Mouse (Mus musculus) right cerebral cortex, adult 18-20 months (tissue): ENCODE measurements around the gene Grid2.

Source experiments
- DNase-seq: peaks from one replicate; pipeline ENCODE4 v3.0.0; 2022; ENCODE audit warnings: mixed read lengths

Grid2 gene

GRCm38 (mm10) chr6:64617417-64618135 is 1361.9 kb downstream of the Grid2 start:
- no peak for DNase-seq

- no peak for DNase-seq
These were observed 1367.7 kb downstream of the Grid2 start for GRCm38 (mm10) chr6:64623404-64623803.

DNA sequence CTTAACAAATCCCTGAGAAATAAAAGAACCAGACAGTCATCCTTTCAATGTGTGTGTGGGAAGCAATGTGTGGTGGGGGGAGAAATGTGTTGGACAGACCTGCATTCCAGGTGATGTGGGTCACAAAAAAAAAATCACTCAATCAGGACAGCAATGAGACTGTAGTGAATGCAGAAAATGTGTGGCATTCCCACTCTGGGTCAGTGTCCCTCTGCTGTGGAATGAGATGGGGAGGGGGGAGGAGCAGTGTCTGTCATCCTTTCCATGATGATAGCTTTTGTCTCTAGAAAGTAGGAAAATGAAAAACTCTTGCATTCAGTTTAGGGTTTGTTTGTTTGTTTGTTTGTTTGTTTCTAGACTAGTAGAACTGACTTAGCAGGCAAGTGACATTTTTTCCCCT is 1392.0 kb downstream of the Grid2 start:
- DNase-seq: no peak

DNA sequence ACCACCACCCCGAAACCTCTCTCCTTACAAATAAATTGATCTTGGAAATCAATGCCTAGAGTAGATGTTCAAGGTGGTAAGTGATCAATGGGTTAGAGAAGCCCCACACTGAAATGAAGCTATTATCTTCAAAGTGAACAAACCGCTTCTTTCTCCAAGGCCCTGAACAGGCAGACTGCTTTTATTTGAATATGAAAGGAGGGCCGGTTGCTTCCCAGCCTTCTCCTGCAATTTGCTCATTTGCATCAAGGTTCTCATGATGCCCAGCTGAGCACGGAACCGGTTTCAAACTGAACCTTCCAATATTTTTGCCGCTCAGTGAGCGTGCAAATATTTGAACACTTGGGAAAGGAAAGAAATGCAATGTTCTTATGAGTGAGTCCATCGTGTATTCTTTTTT is 1392.5 kb downstream of the Grid2 start:
- no peak for DNase-seq

- DNase-seq: peak; percentile 77
These were observed 1393.9 kb downstream of the Grid2 start for GRCm38 (mm10) chr6:64649296-64650226.

GRCm38 (mm10) chr6:64650765-64651164 is 1395.1 kb downstream of the Grid2 start:
- DNase-seq: no peak

DNA sequence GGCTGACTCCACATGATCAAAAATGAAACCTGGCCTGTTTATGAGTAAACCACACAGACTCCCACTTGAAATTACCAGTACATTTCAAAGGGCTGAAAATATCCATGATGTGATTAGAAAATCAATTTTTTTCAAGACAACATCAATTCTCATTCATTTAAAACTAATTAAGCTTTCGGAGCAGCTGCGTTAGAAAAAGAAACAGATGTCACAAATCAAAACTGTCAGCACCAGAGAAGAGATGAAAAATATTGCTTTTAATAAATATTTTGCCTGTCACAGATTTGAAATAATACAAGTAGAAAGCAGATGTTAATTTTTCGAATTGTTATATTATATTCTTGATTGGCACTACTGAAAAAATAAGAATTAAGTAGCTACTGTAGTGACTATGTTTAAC is 1415.3 kb downstream of the Grid2 start:
- DNase-seq: no peak

DNA sequence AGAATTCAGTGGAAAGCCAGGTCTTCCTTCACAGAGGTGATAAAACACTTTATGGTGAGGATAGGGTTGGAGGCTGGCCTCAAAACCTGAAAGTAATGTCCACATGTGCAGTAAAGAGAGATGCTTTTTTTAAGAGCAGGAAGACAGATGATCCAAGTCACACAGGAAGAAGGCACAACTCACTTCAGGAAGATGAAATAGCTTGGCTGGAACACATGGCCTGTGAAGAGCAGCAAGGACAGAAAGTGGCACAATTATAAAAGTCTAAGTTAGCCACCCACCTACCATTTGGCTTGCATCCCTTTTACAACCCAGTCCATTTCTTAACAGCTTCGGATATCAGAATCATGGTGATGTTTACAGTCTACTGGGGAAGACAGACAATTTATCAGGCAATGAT is 1423.1 kb downstream of the Grid2 start:
- no peak for DNase-seq

DNA sequence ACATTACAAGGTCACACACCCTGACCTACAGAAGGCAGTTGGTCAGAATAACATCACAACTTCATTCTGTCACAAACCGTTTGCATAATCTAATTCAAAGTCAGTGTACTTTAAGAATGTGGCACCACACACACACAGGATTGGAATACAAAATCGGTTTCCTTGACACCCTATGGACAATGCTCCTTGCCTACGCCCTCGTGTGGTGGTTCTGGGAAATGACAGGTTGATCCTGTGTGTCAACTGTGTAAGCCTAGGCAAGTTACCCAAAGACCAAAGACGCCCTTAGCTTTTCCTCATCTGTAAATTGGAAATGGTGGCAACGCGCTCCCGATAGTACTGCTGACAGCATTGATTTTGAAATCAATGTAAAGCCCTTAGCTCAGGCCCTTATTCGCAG is 1428.3 kb downstream of the Grid2 start:
- peak; percentile 17 for DNase-seq

- DNase-seq: peak; percentile 41
These were observed 1429.3 kb downstream of the Grid2 start for GRCm38 (mm10) chr6:64684973-64685372.

- DNase-seq: no peak
These were observed 1432.7 kb downstream of the Grid2 start for GRCm38 (mm10) chr6:64688181-64688944.

- DNase-seq: no peak
These were observed 1439.0 kb downstream of the Grid2 start for GRCm38 (mm10) chr6:64694688-64695087.

- no peak for DNase-seq
These were observed 1448.0 kb downstream of the Grid2 start for GRCm38 (mm10) chr6:64703659-64704058.

GRCm38 (mm10) chr6:64727751-64728403 is 1472.2 kb downstream of the Grid2 start:
- DNase-seq: no peak

DNA sequence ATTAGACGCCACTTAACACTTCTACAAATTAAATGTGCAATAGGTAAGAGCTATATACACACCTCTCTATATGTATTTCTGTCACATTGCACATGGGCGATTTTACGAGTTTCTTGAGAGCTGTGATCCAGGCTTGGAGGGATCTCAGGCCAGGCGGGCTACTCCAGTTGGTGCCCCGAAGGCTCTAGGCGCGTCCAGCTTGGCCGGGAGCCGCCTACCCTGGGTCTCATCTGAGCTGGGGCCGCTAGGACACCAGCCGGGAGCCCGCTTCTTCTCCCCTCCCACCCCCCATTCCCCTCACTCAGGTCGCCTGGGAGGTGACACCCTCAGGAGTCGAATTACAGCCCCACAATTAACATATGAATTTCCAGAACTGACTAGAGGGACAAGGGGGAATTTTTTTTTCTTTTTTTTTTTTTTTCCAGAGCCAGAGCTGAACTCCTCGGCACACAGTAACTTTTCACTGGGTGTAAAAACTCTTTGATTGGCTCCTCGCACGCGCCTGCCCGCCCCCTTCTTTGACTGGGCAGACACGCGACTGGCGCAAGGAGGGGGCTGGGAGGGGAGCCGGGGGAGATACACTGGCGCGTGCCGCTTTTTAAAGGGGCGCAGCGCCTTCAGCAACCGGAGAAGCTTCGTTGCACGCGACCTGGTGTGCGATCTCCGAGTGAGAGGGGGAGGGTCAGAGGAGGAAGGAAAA is 1473.0 kb downstream of the Grid2 start, which contains the start of gene Atoh1:
Gene Atoh1 (plus strand): TSS at position 627 of the 700 bp plus-strand sequence.
- DNase-seq: no peak

GRCm38 (mm10) chr6:64729231-64730011 is 1473.7 kb downstream of the Grid2 start:
- DNase-seq: peak; percentile 4

DNA sequence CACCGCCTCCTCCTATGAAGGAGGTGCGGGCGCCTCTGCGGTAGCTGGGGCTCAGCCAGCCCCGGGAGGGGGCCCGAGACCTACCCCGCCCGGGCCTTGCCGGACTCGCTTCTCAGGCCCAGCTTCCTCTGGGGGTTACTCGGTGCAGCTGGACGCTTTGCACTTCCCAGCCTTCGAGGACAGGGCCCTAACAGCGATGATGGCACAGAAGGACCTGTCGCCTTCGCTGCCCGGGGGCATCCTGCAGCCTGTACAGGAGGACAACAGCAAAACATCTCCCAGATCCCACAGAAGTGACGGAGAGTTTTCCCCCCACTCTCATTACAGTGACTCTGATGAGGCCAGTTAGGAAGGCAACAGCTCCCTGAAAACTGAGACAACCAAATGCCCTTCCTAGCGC is 1474.4 kb downstream of the Grid2 start:
- no peak for DNase-seq

DNA sequence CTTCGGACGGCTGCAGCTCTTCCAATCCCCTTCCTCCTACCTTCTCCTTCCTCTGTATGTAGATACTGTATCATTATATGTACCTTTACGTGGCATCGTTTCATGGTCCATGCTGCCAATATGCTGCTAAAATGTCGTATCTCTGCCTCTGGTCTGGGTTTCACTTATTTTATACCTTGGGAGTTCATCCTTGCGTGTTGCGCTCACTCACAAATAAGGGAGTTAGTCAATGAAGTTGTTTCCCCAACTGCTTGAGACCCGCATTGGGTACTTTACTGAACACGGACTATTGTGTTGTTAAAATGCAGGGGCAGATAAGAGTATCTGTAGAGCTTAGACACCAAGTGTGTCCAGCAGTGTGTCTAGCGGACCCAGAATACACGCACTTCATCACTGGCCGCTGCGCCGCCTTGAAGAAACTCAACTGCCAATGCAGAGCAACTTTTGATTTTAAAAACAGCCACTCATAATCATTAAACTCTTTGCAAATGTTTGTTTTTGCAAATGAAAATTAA is 1474.9 kb downstream of the Grid2 start:
- no peak for DNase-seq

GRCm38 (mm10) chr6:64731126-64731525 is 1475.5 kb downstream of the Grid2 start:
- DNase-seq: no peak

- no peak for DNase-seq
These were observed 1476.1 kb downstream of the Grid2 start for GRCm38 (mm10) chr6:64731621-64732320.
